Mouse (Mus musculus) adrenal gland, adult 18-20 months (tissue): ENCODE measurements around the gene Plcb1. TPM values are rescaled to one million over a fixed set of nuclear protein-coding genes. Genes with fewer than 3 reads are reported as not detected.

Source experiments
- DNase-seq, 2 experiments: peaks; one replicate each; pipeline ENCODE4 v3.0.0; 2021 to 2022; ENCODE audit warnings: low spot score in 2 of 2
- long read RNA-seq, 2 experiments: library from polyadenylated mRNA; stranded (forward); transcript quantifications; one replicate each; pipeline ENCODE4 v2.0.0; 2021
- total RNA-seq, 2 experiments: library from RNA; stranded (reverse); gene quantifications; 1 replicate in 1 of 2; 2 replicates in 1 of 2; pipeline ENCODE4 v1.2.3; 2021

The Plcb1 gene
- total RNA-seq, result 10 to 100 TPM; 51.4 to 88.0 TPM
- long read RNA-seq, experiment 1, partial matches to known transcripts, result 7 of 8 reads
- long read RNA-seq, experiment 1, other reads (novel, unspliced or antisense), result 1 of 8 reads
- long read RNA-seq, experiment 2, partial matches to known transcripts, result 33 of 45 reads
- long read RNA-seq, experiment 2, other reads (novel, unspliced or antisense), result 10 of 45 reads

DNA sequence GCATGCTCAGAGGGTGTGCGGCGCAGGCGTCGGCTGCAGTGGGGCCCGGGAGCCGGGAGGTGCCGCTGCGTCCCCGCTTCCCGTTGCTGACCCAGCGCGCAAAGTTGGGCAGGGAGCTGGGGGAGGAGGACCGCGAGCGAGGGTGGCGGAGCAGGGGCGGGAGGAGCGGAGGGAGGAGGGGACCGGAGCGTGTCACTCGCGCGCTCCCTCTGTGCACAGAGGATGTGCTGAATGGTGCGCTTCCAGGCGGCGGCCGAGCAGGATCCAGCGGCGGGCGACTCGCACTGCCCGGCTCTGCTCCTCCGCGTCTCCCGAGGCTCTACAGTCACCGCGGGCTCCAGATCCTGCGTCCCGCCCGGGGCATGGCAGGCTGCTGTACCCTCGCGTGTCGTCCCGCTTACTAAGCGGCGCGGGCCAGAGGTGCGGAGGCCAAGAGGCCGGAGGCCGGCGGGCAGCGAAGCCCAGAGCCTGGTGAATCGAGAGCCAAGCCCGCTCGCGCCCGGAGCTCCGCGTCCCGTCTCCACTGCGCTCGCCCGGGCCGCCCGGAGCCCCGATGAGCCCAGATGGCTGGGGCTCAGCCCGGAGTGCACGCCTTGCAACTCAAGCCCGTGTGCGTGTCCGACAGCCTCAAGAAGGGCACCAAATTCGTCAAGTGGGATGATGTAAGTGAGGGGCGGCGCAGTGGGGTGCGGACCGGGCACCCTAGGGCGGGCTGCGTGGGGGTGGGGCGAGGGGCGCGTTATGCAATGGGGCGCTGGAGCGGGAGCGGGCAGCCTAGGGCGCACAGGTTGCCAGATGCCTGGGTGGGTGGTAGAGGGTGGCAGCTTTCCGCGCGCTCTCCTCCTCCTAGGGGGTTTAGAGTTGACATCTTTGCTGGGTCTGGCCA, at the start of gene Plcb1:
Plcb1 (plus strand) TSS at position 98 of the 886 bp plus-strand sequence.
- peak; percentile 89 to 90 for DNase-seq

DNA sequence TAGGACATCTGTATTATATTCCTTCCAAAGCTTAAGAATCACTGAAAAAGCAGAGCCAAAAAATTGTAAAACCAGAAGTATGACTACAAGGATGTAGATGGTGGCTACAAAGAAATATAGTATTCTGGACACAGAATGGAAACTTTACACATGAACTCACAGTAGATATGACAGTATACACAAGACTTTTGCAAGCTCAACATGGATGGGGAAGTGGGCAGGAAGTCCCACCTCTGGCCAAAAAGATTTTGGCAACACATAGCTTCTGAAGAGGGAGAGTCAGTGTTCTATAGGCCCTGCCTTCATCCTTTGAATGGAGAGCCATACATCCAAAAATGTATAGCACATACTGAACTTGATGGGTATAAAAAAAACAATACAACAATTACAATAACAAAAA, 30.3 kb upstream of the Plcb1 start:
- DNase-seq, result no peak

DNA sequence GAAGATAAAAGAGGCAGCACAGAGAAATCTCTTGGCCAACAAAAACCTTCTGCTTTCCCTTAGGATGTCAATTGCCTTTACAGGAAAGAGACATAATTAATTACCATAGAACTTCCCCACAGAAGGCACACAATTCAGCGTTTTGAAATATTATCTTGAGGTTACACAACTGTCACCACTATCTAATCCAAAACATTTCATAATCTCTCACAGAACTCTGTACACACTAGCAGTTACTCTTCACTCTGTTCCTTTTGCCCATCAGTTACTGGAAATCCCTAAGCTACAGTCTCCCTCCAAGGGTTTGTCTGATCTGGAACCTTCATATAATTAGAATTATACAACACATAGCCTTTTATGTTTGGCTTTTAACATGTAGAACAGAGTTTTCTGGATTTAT, 29.8 kb upstream of the Plcb1 start:
- no peak for DNase-seq

DNA sequence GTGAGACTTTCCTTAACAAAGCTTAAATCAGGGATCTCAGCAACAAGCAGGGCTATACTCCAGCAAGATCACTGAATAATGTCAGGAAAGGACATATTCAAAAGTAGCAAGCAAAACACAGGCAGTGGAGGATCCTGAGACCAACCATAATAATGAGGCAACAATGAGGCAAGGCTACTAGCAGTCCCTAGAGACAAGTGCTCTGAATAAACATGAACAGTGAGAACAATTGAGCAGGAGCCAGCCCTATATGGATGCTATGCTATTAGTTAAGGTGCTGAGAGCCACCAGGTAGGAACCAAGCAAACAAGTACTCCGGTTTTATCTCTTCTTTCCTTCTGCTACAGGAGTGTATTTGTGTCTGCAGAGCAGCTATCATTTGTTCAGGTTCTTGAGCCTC, 24.8 kb upstream of the Plcb1 start:
- DNase-seq, result no peak

DNA sequence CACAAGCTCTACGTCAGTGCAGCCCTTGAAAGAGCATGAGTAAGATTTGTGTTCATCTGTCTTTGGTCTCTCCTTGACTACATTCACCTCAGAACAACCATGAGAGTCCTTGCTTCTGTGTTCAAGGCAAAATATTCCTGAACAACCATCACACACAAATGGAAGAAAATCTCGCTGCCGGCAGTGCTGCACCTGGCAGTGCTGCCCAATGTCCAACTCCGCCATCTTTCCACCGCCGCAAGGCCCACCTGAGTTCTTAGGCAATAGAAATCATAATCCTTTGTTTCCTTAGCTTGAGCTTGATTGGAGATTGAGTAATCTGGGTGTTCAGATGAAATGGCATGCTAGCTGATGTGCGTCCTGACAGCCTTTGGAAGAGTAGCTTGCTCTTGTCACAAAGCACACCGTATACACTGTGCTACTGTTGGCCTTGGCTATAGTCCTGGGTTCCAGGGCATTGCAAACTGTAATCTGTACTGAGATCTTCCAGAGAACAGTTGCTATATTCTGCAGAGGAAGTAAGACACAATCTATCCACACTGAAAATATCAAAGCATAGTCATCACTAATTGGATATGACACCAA, 22.4 kb upstream of the Plcb1 start:
- no peak for DNase-seq

DNA sequence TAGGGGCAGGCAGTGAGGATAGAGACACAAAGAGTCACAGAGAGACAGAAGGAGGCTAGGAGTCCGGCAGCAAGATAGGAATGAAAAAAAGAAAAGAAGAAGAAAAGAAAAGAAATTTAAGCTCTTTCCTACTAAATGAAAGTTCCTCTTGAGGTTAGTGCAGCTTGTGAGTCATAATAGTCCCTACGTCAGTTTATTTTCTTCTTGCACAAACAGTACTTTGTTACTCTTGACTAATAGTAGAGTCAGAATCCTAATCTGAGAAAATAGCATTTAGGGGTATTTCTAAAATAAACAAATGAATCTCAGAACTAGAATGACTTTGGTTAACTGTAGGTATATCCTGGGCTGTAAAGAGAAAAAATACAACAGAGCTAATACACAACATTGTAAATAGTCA, 21.4 kb upstream of the Plcb1 start:
- no peak for DNase-seq

DNA sequence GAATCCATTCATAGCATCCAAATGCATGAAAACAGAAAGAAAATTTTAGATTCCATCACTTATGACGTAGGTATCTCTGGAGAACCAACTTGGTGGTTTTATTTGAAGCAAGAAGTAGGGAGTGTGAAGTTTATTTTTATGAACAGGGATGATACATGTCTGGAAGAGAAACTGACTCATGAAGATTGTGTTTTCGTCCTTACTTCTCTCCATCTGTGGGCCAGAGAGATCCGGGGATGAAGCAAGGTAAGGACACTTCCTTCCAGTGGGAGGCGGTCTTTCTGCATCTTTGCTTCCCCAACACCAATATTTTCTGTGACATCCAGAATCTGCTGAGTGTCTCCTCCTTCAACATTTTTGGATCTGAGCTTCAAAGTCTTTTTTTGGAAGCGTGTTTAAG, 6.0 kb upstream of the Plcb1 start:
- DNase-seq, result no peak

DNA sequence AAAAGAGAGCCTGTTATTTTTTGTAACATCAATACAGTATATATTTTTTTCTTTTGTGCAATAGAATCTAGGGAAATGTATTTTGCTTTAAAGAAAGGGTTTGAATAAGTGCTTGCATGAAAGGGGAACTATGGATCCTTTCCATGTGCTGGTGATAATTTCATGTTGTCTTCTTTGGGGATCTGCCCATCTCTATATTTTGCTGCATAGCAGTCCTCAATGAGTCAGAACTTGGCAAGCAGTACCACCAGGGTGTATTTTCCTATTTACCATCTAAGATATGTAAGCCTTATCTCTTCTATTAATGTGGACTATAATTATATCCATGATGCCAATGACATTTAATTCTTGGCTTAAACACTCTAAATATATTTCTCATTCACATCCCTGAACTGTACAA, 5.6 kb upstream of the Plcb1 start:
- no peak for DNase-seq

DNA sequence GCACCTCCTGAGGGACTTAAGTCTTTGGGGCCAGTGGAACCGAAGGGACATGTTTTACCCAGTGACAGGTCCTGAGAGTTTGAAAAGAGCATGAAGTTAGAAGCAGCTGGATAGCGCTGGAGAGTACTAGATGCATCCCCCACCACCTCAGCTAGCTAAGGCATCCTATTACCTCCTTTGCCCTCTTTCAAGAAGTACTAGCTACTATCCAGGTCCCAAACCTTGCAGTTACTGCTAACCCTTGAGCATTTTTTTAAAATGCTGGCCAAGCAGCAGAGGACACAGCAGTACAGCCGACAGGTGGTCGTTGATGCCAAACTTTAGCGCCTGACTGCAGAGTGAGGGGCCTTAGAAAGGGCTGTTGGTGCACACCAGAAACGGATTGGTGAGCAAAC, 986 bp downstream of the Plcb1 start:
- DNase-seq, result no peak

DNA sequence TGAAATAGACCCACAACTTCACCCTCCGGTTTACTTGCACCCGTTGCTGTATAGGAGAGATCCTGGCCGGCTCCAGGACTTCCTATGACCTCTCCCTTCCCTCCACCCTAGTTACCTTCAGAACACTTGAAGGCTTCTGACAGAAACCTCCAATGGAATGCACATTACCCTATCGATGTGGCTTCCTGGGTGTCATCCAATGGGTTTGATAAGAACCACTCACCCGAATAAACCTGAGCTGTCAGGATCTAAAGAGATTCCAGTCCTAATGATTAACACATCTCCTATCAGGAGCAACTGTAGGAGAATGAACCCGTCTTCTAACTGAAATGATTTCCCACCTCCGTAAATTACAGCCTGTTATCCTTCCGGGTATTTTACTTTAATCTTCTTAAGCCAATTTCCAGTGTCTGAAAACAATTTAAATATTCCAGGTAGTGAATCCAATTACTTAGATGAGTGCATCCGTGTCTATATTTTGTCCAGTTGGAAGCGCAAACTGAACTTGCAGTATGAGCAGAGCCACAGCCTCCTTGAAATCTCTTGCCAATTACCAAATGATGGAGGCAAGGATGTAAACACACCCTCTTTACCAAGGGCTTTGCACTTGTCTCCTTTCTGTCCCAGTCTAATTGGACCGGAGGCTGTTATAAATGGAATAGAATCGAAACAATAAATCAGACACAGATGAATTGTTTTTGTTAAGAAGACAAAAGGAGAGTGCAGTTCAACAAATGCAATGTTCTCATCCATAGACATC, 1.6 kb downstream of the Plcb1 start:
- DNase-seq, result peak in 1 of 2 experiments; percentile 36

DNA sequence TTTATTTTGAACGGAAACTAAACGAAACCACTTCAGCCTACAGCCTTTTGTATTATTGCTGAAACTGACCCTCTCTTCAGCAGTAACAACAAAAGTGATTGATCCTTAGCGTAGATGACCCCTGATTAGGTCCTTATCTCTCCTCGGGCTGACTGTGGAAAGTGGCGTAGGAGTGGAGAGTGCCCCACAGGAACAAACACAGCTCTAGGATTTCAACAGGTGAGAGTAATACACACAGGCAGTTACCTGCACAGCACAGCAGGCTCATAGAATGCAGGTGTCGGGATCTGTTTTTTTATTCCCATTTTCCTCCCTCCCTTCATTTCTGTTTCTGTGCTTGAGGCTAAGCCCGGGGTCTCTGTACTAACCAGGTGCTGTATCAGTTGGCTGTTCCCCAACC, 7.1 kb downstream of the Plcb1 start:
- DNase-seq, result no peak

DNA sequence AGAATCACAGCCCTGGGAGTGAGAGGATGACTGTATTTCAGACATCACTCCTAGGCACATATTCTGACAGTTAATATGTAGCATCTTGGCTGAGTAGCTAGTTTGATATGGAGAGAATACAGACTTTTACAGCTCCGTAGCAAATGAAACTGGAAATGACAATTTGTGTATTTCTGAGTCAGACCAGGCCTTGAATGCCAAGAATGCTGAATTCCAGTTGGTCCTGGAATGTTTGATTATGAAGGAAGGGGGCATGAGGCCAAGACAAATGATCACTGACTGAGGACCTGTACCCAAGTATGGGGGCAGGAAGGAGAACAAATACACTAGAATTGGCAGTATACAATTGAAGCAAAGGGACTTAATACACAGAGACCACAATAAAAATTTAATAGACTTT, 14.4 kb downstream of the Plcb1 start:
- DNase-seq, result no peak

DNA sequence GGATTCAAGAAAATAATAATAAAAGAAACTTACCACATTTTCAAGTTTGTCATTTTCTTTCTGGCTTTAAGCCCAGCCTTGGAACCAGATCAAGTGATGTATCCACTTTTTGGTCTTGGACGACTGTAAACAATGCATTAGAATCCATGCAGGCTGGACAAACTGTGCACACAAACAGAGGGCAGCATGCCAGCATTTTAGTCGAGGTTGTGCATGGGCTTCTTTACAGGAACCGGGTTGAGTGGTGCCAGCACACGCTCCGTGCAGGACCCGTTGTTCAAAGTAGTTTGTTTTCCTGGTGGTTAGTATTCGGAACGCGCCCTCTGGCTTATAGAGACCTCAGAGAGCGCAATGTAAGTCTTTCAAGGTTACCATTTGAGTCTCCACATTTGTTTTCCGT, 30.5 kb downstream of the Plcb1 start:
- DNase-seq, result no peak

DNA sequence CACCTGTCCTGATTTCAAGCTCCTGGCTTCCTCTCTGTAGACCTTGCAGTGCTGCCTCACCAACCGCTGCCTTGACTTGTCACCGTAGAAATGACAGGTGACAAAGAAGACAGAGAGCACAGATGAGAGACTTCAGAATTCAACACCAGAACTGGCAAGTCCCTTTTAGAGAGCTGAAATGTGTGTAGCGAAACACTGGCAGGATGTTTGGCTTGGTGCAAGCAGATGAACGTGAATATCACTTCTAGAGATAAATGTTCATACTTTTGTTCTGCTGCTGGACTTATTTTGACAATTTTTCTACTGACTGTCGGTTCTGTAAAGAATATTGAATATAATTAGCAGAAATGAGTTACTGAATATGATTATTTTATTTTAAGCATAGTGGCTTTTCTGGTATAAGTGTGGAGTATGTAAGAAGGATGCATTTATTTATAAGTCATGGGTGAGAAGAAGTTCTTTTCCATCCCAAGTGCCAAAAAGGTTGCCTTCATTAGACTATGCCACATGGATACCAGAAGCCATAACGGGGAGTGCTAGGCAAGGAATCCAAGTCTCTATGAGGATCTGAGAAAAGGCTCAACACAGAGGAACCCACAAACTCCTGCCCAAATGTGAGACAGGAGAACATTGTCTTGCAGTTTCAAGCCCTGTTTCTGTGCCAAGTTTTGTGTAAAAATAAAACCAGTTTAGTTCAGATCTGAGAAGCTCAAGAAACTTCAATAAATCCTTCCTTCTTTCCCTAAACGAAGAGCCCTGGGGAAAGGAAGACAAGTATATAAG, 31.4 kb downstream of the Plcb1 start:
- no peak for DNase-seq

DNA sequence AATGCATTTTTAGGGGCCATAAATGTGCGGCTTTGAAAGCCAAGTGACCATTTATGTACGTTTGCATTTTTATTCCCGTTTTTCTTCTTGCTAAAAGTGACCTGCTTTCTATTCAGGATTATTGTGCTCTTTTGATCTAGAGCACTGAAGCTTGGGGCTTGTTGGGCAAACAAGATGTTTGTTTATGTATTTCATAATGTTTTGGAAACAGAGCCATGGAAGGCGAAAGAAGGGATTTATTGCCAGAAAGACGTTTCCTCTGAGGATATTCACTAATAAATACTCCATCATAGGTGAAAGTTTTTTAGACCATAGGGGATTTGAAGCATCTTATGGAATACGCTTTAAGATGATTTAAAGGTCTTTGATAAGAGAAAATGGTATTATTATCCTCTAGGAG, 35.3 kb downstream of the Plcb1 start:
- no peak for DNase-seq

DNA sequence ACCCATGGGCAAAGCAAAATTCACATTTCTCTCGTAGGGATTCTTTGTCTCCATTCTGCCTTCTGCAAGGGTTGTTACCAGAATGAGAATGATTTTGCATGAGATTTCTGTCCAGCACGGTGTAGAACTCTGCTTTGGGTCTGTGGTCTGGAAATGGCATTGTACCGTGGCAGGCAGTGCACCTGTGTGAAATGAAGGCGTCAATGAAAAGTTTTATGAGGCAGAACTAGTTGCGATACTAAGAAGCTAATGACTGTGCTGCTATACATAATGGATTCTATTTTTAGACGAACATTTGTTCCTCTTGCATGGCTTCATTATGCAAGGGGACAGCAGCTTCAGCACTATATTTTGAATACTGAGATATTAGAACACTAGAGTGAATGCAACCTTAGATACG, 39.8 kb downstream of the Plcb1 start:
- DNase-seq, result no peak

DNA sequence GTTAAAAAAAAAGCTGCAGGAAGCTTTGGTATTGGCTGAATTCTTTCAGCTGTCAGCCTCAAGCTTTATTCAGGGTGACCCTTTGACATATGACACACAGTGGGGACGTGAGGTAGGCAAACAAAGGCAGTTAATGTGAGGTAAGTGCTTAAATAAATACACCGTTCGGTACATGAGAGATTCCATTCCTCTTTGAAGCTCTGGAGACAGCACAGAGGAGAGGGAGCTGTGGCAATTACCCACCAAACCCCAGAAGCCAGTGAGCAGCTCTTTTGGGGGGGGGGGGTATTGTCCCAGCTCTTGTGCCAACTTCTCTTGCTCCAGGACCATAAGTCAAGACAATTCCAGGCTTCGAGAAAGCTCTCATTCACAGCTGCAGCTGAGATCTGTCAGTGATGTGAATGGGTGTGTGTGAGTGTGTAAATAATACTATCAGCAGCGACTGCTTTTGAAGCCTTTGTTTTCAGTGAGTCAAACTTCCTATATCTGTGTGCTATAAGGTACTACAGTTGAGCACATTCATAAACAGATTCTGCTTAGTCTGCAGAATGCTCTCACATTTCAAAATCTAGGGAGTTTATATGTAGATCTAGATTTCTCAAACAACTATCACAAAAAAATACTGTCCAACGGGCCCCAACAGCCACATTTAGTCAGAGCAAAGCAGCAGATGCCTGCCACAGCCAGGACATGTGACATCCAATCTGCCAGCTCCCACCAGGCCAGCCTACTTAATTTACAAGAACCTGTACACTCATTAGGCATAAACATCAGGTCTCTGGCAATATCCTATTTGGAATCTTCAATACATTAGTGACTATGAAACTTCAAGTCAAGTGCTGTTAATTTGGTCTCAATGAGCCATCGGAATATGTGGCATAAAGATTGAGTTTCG, 40.5 kb downstream of the Plcb1 start:
- no peak for DNase-seq

DNA sequence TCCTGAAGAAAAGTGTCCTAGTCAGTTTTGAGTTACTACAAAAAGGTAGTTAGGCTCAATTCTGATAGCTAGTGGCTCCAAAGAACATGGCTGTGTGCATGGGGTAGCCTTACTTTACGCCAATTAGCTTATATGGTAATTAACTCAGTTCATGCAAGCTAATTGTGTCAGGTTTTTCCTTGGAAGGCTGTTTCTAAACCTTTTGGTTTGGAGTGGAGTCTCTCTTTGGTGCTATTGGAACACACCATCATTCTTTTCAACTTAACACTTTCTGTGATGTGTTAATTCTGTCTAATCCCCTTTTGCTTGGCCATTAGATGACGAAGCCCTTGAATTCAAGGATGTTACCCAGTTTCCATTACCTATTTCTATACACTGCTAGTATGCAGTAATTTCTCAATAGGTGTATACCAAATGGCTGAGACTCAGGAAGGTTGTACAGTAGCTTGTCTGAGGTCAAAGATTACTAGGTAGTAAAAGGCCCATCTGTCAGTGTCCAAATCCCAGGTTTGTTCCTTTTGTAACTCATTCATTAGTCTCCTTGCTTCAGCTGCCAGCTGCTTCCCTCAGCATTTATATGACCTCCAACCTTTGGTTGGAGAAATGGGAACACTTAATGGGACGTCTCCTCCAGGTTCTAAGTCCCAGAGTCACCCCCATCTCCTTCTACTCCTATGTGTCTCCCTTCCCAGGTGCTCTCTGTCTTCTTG, 42.1 kb downstream of the Plcb1 start:
- no peak for DNase-seq

DNA sequence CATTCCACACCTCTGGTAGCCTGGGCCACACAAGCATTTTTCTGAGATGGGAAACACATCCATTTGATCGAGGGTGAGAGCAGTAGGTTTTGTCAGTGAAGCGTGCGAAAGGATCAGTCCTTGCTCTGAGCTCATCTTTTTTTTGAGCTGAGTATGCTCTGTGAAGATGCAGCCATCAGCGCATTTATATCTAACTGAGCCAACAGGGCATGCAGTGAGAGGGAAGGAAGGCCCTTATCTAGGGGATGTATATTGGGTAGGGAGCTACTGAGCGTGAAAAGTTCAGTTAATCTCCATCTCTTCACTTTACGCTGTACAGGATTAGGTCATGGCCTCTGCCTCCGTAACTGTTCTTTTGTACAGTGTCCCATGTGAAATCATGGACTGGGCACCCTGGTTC, 46.0 kb downstream of the Plcb1 start:
- DNase-seq, result no peak
